Mouse (Mus musculus) layer of hippocampus, adult 8-10 months (tissue): ENCODE measurements around the gene Nod2. TPM values are rescaled to one million over a fixed set of nuclear protein-coding genes. Genes with fewer than 3 reads are reported as not detected.
"Not testable (repeated sequence)": the region's sequence is repeated elsewhere in the genome, so short reads cannot be mapped to it uniquely, and the experiment has no call there.

ENCODE experiments used
- DNase-seq, 2 experiments: peaks; one replicate each; pipeline ENCODE4 v3.0.0; 2022; ENCODE audit warnings: low spot score in 2 of 2
- total RNA-seq, 4 experiments: library from RNA; stranded (reverse); gene quantifications; 2 replicates each; pipeline ENCODE4 v1.2.4; 2022

Nod2 gene
- total RNA-seq, 4 experiments from 2014 or later: 0.22 to 0.82 (median 0.42) TPM

DNA sequence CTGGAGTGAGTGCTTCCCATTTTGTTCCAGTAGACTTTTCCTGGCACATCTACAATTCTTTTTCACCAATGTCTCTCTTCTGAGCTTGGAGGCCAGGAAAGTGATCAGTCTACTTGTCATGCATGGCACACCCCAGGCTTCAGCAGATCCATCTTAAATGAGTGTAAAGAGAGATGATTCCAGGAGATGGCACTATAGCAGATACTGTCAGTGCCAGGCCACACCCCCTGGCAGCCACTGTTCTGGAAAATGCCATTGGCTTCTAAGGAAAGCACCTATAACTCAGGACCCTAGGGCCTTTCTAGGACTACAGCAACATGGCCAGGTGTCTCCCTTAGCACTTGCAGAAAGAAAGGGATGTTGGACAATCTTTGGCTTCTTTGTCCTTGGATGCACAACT, 16.0 kb upstream of the Nod2 start:
- DNase-seq: peak in 1 of 2 experiments; percentile 27

DNA sequence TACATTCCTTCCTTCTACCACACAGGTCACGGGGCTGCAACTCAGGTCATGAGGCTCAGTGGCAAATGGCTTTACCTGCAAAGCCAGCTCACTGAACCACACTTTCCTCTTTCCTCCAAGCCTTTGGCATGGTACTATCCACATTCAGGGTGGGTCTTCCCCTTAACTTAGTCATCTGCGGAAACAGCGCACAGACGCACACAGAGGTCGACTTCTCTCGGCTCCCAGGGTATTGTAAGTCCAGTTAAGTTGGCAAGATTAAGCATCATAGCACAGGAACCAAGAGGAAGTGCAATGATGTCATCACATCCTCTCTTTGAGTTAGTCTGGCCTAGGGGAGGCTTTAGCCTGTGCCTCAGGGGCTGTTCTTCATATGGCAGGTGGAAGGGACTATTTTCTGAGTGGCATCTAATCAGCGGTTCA, 13.8 kb upstream of the Nod2 start:
- DNase-seq: no peak

DNA sequence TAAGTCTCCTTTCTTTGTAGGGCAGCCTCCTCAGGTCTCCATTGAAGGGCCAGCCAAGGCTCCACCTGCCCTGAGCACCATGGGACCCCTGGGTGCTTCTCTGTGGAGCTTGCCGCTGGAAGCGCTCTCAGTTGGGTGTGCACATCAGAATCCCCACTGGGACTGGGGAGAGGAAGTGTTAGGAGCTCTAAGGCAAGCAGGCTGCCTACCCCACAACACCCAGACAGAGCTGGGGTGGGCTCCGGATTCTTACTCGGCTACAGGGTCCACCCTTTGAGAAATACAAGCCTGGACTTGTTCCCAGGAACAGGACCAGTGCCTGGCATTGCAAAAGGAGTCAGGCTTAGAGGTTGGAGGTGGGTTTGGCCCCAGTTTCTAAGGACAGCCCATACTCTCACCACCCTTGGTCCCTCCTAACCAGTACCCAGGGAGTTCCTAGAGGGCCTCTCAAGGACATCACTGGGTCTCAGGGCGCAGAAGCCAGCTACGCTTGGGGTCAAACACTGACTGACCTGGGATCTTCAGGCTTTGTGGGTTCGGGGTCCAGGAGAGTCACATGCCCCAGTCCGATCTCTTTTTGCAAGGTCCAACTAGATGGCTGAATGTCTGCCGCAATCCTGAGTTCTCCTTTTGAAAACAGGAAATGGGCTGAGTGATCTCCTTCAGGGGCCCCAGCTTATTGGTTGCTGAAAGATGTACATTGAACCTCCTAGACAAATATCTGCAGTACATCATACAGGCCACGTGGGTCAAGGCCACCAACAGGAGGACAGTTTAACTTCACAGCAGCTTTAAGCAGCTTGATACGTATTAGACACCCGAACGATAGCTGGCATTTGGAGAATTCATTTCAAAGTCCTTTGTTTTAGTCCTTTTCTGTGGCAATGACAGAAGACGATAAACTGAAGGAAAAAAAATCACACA, 11.4 kb upstream of the Nod2 start, which contains the start of gene Snx20:
Gene Snx20, minus strand, starts transcription at position 655 of the 924 bp plus-strand sequence.
- no peak for DNase-seq

DNA sequence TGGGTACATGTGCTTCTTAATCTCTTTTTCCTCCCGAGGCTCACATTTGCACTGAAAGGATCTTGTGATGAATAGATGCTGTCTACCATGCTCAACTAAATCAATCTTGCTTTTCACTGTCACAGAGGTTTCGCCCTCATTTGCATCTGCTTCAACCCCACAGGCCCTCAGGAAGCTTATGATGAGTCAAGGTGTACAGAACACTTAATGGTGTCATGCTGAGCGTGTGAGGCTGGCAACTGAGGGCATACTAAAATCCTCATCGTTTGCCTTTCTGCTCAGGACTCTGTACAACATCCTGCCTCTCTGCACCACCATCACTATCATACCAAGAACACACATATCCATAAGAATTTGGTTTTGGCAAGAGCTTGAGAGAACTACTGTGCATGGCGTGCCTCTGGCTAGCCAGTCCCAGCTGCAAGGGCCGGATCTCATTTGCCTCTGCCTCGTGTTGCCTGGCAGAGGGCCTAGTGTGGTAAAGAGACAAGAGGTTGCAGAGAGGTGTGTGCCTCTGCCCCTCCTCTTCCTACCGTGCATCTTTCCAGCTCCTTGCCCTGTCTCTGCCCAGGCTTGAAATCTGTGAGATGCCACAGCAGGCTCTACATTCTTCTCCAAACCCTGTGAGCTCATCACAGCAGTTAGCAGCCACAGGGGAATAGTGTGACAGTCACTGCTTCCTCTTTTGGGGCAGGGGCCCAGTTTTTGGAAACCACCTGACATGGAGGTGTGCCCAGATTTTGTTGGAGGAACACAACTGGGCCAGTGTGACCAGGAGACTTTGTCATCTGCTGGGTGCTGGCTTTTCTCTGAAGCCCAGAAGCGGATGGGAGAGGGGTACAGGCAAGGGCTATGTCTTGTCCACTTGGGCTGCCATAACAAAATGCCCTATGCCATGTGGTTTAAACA, 9.8 kb upstream of the Nod2 start:
- DNase-seq: no peak

DNA sequence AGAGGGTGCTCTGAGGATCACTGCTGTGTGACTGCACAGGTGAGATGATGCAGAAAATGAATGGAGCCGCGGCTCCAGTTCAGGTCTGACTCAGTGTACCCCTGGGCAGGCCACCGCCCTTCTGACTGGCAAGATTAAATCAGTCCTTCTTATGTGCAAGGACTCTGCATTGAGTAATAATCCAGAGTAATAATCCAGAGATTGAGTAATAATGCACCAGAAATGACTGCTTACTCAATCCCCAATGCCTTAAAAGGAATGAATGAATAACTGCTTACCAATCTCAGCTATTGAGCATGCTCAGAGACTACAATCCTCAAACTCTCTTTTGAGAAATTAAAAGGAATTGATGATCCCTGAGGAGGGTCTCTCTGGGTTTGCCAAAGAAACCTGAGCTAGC, 8.2 kb upstream of the Nod2 start:
- DNase-seq: no peak

DNA sequence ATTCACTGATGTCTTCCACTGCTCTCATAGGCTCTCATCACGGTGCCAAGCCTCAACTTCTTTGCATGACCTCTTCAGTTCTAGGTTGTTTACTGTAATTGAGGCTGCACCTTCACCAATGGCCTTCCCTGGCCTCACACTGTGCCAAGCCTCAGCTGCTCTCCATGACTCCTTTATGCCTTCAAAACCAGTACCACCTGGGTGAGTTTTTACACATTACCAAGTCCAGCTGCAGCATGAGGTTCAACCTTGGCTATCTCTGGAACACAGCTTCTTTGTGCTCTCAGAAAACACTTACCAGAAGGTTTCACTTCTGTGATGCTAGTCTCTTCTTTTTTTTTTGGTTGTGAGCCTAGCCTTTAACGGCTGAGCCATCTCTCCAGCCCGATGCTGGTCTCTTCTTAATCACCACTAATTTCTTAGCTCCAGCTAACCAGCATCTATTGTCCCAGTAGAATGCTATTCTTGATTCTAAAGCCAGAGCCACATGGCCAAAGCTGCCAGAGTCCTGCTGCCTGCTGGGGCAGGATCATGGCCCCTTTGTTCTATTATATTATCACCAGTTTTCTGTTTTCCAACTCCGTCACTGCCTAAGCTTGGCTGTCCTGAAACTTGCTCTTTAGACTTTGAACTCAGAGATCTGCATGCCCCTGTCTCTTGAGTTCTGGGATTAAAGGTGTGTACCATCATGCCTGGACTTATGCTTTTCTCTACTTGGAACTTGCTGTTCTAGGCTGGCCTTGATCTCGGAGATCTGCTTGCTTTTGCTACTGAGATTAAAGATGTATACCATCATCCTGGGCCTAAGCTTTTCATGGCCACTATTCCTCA, 4.2 kb upstream of the Nod2 start:
- DNase-seq: no peak

DNA sequence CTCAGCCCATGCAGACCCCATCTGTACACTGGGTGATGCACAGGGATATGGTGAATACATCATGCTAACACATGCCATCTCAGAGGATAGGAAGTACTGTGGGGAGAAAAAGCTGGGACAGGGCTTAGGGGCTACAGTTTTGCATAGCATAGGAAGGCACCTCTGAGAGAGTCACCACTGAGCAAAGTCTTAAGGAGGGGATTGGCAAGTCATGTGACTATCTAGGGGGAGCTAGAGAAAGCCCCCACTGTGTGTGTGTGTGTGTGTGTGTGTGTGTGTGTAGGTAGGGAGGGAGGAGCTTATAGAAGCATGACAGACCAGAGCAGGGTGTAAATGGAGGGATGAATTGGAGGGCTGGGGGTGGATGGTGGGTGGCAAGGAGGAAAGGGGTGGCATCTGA, 1.2 kb downstream of the Nod2 start:
- no peak for DNase-seq

DNA sequence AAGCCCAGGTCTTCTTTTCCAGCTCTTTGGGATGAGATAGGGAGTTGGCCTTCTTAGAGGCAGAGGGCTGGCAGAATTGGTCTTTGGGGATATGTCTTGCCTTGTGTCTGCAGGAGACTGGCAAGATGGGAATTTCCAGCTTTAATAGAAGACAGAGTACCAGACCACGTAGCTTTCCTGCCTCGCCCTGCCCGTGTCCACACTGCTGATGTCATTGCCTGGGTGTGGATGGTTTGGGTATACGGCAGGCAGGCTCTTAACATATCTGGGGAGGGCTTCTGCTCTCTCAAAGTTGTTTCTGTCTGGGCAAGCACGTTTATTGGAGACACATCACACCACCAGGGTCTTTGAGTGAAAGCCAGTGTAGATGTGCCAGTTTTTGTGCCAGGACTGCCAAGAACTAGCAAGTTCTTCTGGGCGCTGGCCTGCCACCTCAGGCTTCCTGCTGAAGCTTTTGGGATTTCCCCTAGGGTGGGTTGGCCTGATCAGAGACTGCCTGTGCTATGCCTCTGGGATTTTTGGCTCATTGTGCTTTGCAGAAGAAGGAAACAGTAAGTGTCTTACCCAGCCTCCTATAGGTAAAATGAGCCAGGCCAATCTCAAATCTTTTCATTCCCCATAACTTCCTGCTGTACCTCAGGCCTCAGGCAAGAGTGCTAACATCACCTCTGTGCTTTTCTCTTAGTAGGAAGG, 3.0 kb downstream of the Nod2 start:
- DNase-seq: no peak

DNA sequence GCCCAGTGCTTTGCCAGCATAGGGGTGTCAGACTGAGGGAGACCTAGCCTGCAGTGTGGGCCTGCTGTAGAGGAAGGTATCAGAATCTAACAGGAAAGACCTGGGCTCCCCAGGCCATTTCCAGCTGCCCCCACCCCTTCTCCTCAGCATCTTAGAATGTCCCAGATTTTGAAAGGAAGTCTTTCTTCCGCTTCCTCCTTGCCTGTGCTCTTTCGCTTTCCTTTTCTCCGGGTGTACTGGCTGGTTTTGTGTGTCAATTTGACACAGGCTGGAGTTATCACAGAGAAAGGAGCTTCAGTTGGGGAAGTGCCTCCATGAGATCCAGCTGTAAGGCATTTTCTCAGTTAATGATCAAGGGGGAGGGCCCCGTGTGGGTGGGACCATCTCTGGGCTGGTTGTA, 4.0 kb downstream of the Nod2 start:
- DNase-seq: not testable (repeated sequence)

DNA sequence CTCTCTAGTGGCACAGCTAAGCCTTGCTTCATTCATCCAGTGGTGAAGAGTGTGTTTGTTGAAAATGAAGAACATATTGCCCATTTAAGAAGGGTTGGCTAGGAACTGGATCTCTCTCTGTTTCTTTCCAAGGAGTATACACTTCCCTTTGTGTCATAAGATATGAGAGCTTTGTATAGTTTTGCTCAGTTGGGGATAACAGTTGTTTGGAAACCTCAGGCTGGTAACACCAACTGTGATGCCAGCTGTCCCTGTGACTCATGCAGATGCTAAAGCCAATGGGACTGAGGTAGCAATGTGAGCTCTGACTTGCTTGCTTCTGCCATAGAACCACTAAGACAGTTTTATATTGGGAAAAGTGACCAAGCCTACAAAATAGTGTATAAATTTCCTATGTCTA, 8.2 kb downstream of the Nod2 start:
- peak; percentile 56 to 74 for DNase-seq

DNA sequence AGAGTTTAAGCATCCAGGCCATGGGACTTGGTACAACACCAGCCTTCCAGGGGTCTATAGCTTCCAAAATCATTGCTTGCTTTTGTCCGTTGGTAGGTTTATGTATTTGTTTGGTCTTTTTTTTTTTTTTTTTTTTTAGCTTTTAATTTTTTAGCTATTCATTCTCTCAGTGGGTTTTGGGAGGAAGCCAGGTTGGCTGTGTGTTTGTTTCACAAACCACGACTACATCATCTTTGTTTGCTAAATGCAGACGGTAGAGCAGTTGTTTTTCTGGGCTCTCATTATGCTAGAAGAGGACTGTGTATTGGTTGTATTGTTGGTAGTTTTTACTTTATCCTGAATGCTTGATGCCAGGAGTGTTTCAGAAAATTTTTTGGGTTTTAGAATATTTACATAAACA, 12.8 kb downstream of the Nod2 start:
- DNase-seq: no peak

DNA sequence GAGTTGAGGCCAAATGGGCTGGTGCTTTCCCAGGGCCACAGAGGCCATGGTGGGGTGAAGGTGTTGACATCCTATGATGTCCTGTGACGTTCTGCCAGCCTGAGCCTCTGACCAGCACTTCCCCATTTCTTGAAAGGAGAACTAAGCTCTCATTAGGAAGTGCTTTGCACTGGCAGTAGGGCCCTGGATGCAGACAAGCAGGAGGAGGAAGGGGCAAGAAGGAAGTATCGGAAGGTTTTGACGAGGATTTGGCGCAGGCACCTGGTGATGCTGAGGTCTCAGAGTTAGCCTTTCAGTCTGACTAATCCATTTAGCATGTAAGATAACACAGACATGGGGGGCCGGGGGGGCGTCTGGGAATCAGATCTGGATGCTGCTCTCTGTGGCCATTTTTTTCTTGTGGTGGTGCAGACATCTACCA, 15.3 kb downstream of the Nod2 start:
- DNase-seq: no peak

DNA sequence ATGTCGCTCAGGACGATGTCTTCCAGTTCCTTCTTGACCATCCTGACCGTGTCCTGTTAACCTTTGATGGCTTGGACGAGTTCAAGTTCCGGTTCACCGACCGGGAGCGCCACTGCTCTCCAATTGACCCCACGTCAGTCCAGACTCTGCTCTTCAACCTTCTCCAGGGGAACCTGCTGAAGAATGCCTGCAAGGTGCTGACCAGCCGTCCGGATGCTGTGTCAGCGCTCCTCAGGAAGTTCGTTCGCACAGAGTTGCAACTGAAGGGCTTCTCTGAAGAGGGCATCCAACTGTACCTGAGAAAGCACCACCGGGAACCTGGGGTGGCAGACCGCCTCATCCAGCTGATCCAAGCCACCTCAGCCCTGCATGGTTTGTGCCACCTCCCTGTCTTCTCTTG, 17.0 kb downstream of the Nod2 start:
- no peak for DNase-seq

DNA sequence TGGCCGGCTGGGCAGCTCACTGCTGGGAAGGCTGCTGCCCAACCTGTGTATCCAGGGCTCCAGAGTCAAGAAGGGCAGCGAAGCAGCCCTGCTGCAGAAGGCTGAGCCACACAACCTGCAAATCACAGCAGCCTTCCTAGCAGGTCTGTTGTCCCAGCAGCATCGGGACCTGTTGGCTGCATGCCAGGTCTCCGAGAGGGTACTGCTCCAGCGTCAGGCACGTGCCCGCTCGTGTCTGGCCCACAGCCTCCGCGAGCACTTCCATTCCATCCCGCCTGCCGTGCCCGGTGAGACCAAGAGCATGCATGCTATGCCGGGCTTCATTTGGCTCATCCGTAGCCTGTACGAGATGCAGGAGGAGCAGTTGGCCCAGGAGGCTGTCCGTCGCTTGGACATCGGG, 17.8 kb downstream of the Nod2 start:
- DNase-seq: no peak

DNA sequence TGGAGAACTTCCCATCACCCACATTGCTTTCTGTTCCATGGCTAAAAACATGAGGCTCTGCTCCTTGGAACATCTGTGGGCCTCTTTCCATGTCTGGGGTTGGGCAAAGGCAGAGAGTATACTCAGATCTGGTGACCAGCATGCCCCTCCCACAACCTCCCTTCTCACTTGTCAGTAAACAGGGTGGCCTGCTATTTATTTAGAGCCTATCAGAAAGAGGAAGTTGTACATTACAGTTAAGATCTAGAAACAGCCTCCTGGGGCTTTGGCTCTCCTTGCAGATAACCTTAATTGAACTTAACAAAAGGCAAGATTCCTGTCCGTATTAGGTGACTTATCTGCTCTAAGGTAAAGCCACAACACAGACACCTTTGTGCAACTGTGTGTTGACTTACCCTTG, 19.3 kb downstream of the Nod2 start:
- DNase-seq: no peak

DNA sequence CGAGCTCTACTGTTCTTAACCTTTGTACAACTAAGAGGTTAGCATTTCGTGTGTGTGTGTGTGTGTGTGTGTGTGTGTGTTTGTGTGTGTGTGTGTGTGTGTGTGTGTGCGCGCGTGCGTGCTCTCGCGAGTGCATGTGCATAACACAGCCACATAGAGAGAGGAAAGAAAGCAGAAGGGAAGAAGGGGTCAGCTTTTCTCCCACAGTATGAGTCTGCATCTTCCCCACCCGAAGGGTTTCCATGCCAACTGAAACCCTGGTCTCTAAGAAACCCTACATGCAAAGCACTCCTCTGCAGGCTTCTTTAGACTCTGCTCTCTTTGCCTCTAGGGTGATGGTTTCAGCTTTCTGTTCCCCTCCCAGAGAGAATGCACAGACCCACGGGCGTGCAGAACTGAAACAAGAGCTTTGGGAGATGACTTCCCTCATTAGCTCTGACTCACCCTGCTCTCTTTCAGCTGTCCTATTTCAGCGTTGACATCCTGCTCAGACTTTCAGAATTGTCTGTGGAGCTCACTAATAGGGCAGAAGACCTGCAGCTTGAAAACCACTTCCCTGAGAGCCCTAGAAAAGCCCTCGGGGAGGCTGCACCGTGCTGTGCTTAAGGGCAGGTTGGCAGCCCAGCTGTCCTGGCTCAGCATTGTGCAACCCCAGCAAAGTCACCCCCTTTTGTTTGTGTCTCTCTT, 21.4 kb downstream of the Nod2 start:
- DNase-seq: peak; percentile 23 to 35

DNA sequence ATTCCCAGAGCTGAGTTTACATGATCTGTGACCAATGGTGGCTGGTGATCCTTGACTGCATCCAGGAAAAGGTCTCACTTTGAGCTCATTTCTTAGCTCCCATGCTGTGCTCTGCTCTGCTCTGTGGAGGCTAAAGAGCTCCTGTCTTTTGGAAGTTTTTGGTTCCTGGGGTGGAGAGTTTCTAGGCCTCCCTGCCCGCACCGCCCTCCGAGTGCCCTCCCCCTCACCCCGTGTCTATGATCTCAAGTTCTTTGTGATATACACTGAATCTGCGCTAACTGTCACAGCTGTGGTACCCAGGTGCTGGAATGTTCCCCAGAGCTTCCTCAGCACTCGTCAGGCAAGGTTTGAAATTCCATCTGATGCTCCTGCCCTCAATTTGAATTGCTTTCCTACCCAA, 23.7 kb downstream of the Nod2 start:
- DNase-seq: no peak

DNA sequence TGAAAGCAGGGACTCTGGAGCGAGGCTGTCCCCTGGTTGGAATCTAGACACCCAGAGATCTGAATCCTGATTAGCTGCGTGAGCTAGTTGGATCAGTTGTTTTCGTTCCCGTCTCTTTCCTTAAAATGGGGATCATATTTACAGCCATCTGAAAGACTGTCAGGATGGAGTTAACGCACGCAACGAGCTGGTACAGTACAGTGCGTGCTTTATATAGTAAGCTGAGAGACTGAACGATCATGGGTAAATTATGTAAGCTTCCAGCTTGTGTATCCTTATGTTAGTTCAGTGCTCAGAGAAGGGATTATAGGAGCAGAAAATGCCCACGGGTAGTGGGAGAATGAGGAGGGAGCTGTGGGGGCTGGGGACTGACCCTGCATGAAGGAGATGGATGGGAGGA, 24.5 kb downstream of the Nod2 start:
- DNase-seq: no peak

DNA sequence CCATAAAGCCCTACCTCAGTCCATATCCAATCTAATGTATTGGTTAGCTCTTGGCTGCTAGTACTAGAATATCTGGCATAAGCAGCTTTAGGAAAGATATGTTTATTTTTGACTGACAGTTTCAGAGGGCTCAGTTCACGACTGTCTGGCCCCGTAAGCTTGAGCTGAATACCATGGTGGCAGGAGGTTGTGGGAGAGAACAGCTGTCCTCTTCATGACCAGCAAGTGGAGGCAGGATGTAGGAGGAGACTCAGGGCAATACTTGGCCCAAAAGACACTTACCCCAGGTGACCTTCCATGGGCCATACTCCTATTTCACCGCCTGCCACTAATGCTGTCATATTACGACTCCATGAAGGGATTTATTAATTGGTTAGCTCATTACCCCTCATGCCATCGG, 26.7 kb downstream of the Nod2 start:
- DNase-seq: no peak
